Mouse (Mus musculus) c-Kit-positive CD71-negative TER-119-negative erythroid progenitor cells, embryonic 14.5 days (primary cell): ENCODE measurements around the gene Scyl1.

Source experiments
- DNase-seq: peaks from one replicate; pipeline ENCODE4 v3.0.0-alpha.2; 2013; ENCODE audit warnings: low read depth

The Scyl1 gene

GRCm38 (mm10) chr19:5787920-5788319, 16.7 kb upstream of the Scyl1 start:
- no peak for DNase-seq

GRCm38 (mm10) chr19:5787128-5787635, 16.0 kb upstream of the Scyl1 start:
- peak; percentile 90 for DNase-seq

- peak; percentile 87 for DNase-seq
These were observed 15.4 kb upstream of the Scyl1 start for GRCm38 (mm10) chr19:5786441-5787114.

- no peak for DNase-seq
These were observed 13.8 kb upstream of the Scyl1 start for GRCm38 (mm10) chr19:5784958-5785577.

GRCm38 (mm10) chr19:5782121-5782520, 10.9 kb upstream of the Scyl1 start:
- no peak for DNase-seq

- DNase-seq = no peak
These were observed 10.3 kb upstream of the Scyl1 start for GRCm38 (mm10) chr19:5781532-5781931.

- DNase-seq = no peak
These were observed 9.0 kb upstream of the Scyl1 start for GRCm38 (mm10) chr19:5780203-5780602.

- DNase-seq = no peak
These were observed 7.1 kb upstream of the Scyl1 start for GRCm38 (mm10) chr19:5778312-5778711.

GRCm38 (mm10) chr19:5777387-5778032, 6.3 kb upstream of the Scyl1 start:
- DNase-seq = no peak

GRCm38 (mm10) chr19:5770311-5770710, 908 bp downstream of the Scyl1 start:
- DNase-seq = no peak

- DNase-seq = no peak
These were observed 3.9 kb downstream of the Scyl1 start for GRCm38 (mm10) chr19:5767271-5767670.

- no peak for DNase-seq
These were observed 8.1 kb downstream of the Scyl1 start for GRCm38 (mm10) chr19:5763163-5763562.

GRCm38 (mm10) chr19:5758878-5759403, 12.3 kb downstream of the Scyl1 start:
- DNase-seq = no peak

GRCm38 (mm10) chr19:5756991-5757636, 14.1 kb downstream of the Scyl1 start:
- no peak for DNase-seq

GRCm38 (mm10) chr19:5756321-5756985, 14.8 kb downstream of the Scyl1 start:
- DNase-seq = no peak

- no peak for DNase-seq
These were observed 19.5 kb downstream of the Scyl1 start for GRCm38 (mm10) chr19:5751742-5752141.

- DNase-seq = no peak
These were observed 20.3 kb downstream of the Scyl1 start for GRCm38 (mm10) chr19:5750951-5751350.

- DNase-seq = no peak
These were observed 21.7 kb downstream of the Scyl1 start for GRCm38 (mm10) chr19:5749476-5749875.

GRCm38 (mm10) chr19:5746907-5747363, 24.3 kb downstream of the Scyl1 start:
- no peak for DNase-seq

- DNase-seq = no peak
These were observed 25.2 kb downstream of the Scyl1 start for GRCm38 (mm10) chr19:5745756-5746710.

GRCm38 (mm10) chr19:5743576-5743975, 27.6 kb downstream of the Scyl1 start:
- DNase-seq = no peak
